Mouse (Mus musculus) C2C12 (cell line): ENCODE measurements around the gene Slc35g1.

ENCODE experiments used
- CEBPB ChIP-seq: IDR thresholded peaks from one replicate; pipeline ENCODE4 v1.6.1; 2011; ENCODE audit warnings: low read depth, mild to moderate bottlenecking, control low read depth, moderate library complexity
- CTCF ChIP-seq: IDR thresholded peaks from one replicate; pipeline ENCODE4 v1.5.1; 2011; ENCODE audit not compliant: control insufficient read depth, insufficient read depth, insufficient read length

DNA sequence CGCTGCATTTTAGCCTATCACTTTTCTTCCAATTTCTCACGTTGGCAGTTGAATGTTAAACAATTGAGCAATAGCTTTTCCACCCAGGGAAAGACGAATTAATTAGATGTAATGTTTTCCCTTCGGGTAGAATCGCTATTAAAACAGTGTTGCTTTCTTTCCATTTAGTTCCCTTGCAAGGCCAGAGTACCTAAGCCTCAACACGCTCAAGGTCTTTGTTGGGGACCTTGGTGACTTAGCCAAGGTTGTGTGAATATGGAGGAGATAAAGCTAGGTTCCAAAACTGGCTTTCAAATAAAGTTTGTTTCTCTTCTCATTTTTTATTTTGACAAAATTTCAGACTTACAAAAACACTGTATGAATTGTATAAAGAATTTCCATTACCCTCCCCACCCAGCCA lies 27.1 kb downstream of the Slc35g1 start:
- no peak for TF ChIP-seq CEBPB
- TF ChIP-seq CTCF: no peak
